Mouse (Mus musculus) liver, embryonic 15.5 days (tissue): ENCODE measurements around the gene Scd3. TPM values are rescaled to one million over a fixed set of nuclear protein-coding genes. Genes with fewer than 3 reads are reported as not detected.

Experiments
- ATAC-seq: fragments of 200-750 bp; cut with Nextera tagmentation; 2 replicates; pipeline ENCODE4 v1.8.0; 2017; ENCODE audit warnings: moderate number of reproducible peaks, mild to moderate bottlenecking, moderate library complexity; ENCODE audit not compliant: insufficient read depth
- H3K27ac ChIP-seq: fragments of 300-500 bp; sonication (generic); replicated peaks from 2 replicates; pipeline ENCODE4 v1.5.1; 2015; ENCODE audit warnings: mild to moderate bottlenecking, inconsistent platforms
- H3K27me3 ChIP-seq: fragments of 300-500 bp; sonication (generic); 2 replicates; pipeline ENCODE4 v1.6.1; 2015; ENCODE audit warnings: mild to moderate bottlenecking, inconsistent platforms
- H3K36me3 ChIP-seq: fragments of 300-500 bp; sonication (generic); replicated peaks from 2 replicates; pipeline ENCODE4 v1.6.1; 2015; ENCODE audit warnings: moderate library complexity, mild to moderate bottlenecking, inconsistent platforms
- H3K4me1 ChIP-seq: fragments of 300-500 bp; sonication (generic); replicated peaks from 2 replicates; pipeline ENCODE4 v1.6.1; 2015; ENCODE audit warnings: inconsistent platforms
- H3K4me2 ChIP-seq: fragments of 300-500 bp; sonication (generic); 2 replicates; pipeline ENCODE4 v1.6.1; 2015; ENCODE audit warnings: moderate library complexity, mild to moderate bottlenecking, inconsistent platforms
- H3K4me3 ChIP-seq: fragments of 300-500 bp; sonication (generic); replicated peaks from 2 replicates; pipeline ENCODE4 v1.5.1; 2015; ENCODE audit warnings: mild to moderate bottlenecking, inconsistent platforms
- H3K9ac ChIP-seq: fragments of 300-500 bp; sonication (generic); 2 replicates; pipeline ENCODE4 v1.6.1; 2015; ENCODE audit warnings: moderate library complexity, mild to moderate bottlenecking, inconsistent platforms
- H3K9me3 ChIP-seq: fragments of 300-500 bp; sonication (generic); replicated peaks from 2 replicates; pipeline ENCODE4 v1.6.1; 2016; ENCODE audit warnings: inconsistent platforms
- WGBS: fragments of 180-500 bp; shearing (Covaris S2); methylation state at CpG from one replicate; pipeline ENCODE4 v1.1.7; 2015; ENCODE audit warnings: mixed read lengths; ENCODE audit not compliant: insufficient replicate concordance; 5-methylcytosine and 5-hydroxymethylcytosine counted together
- polyA plus RNA-seq: library from polyadenylated mRNA; unstranded; fragments of >200 nt; fragmentation: Nextera tagmentation; extraction: Ambion mirVana; gene quantifications from 2 replicates; pipeline ENCODE4 v1.2.1, GENCODE M21; 2015

Gene Scd3
- not detected in 2 replicates for polyA plus RNA-seq

DNA sequence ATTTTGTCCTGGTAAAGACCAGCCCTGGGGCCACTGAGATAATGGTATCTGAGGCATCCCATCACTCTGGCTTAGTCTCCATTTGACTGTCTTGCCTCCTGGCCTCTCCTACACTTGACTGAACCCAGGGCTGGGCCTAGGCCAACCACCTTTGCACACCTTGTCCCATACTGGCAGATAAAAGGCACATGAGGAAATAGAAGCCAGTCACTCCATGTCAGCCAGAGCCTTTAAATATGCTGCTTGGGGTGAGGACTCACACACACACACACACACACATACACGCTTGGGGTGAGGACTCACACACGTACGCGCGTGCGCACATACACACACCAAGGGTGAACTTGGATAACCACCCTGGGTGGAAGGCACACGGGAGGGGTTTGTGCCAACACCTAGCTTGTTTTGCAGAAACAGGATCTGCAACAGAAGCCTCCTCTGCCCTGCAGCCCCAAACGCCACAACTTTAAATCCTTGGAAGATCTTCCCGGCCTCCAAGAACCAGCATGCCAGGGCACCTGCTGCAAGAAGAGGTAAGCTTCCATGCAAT, at the start of gene Scd3:
Gene Scd3, plus strand, starts transcription at position 255 of the 550 bp plus-strand sequence.
- Histone ChIP-seq H3K4me2 (no peak within 1 kb of the TSS), H3K36me3 (no peaks in the 10 kb centered on the region), H3K27ac (no peak within 1 kb of the TSS), H3K27me3 (no peaks in the 10 kb centered on the region), H3K4me3 (no peak within 1 kb of the TSS), H3K4me1 (no peaks in the 10 kb centered on the region), H3K9ac (no peak within 1 kb of the TSS), H3K9me3 (no peaks in the 10 kb centered on the region)
- no peak for ATAC-seq
- WGBS = 85% methylated on average over 9 of the region's 9 CpGs

DNA sequence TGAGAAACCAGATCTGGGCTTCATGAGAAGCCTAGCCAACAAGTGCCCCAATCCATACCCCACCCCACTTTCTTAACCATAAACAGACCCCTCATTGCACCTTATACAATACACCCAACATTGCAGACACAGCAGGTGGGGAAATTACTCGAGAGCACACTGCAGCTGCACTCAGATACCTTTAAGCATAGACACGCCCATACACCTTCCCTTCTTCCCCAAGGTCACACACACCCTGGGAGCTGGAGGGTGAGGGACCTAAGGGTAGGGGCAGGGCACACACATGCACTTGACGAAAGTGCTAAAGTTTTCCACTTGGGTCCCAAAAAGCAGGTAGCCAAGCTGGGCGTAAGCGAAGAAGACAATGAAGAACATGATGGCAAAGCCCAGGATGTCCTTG, 49.3 kb upstream of the Scd3 start:
- ATAC-seq = no peak
- no peak overlapping the region for H3K4me3 ChIP-seq
- H3K4me2 ChIP-seq = no peak overlapping the region
- H3K9me3 ChIP-seq = no peaks in the 10 kb centered on the region
- H3K36me3 ChIP-seq = no peaks in the 10 kb centered on the region
- no peak overlapping the region for H3K9ac ChIP-seq
- peaks cover 61% of the 10 kb centered on the region for H3K27me3 ChIP-seq
- no peaks in the 10 kb centered on the region for H3K4me1 ChIP-seq
- WGBS = 66% methylated on average over 5 of the region's 5 CpGs
- no peak overlapping the region for H3K27ac ChIP-seq

DNA sequence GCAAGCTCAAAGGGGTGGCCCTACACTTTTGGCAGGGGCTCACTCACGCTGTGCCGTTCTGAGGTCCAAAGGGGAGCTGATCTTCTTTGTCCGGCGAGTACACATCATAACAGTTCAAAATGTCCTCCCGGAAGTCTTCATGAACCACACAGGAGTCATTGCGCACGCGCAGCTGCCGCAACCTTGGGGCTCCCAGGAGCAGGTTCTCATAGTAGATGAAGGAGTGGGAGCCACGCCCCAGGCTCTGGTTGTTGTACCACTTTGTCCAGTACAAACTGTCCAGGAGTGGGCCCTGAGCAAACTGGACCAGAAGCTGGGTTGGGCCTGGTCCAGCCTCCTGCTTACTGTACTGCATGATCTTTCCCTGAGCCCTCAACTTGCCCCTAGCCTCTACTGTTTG, 46.1 kb upstream of the Scd3 start:
- Histone ChIP-seq H3K9ac (no peak overlapping the region), H3K27ac (no peak overlapping the region), H3K9me3 (no peaks in the 10 kb centered on the region), H3K27me3 (peaks cover 46% of the 10 kb centered on the region), H3K4me3 (no peak overlapping the region), H3K36me3 (no peaks in the 10 kb centered on the region), H3K4me1 (no peaks in the 10 kb centered on the region), H3K4me2 (no peak overlapping the region)
- ATAC-seq = no peak
- 74% methylated on average over 10 of the region's 10 CpGs for WGBS

DNA sequence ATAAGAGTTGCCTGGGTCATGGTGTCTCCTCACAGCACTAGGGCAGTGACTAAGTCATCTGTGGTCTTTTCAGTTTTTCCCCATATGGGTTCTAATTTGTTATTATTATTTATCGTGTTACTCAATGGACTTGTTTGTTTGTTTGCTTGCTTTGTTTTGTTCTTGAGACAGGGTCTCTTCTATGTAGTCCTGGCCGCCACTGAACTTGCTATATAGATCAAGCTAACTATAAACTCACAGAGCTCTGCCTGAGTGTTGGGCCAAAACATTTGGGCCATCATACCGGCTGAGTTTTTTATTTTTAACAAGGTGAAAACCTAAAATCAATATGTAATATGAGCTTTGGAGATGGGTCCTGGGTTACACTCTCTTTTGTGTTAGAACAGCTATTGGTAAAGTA, 43.7 kb upstream of the Scd3 start:
- Histone ChIP-seq H3K4me1 (no peaks in the 10 kb centered on the region), H3K9me3 (no peaks in the 10 kb centered on the region), H3K36me3 (no peaks in the 10 kb centered on the region), H3K4me3 (no peak overlapping the region), H3K9ac (no peak overlapping the region), H3K4me2 (no peak overlapping the region), H3K27me3 (peaks cover 29% of the 10 kb centered on the region), H3K27ac (no peak overlapping the region)
- WGBS = 52% methylated on average over 3 of the region's 3 CpGs
- no peak for ATAC-seq

DNA sequence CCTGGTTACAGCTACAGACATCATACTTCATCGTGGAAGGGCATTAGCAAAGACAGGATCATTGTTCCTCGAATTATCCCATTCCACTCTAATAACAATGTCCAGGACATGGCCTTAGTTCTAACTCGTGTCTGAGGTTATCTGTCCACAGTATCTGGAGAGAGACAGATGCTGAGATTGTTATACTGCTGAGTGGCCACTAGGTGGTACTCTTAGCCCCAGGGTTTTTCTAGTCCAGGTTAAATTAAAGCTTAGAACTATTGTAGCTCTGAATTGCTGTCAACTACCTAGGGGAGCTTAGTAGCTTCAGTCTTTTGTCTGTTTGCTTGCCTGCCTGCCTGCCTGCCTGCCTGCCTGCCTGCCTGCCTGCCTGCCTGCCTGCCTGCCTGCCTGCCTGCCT, 41.6 kb upstream of the Scd3 start:
- Histone ChIP-seq H3K27me3 (peaks cover 19% of the 10 kb centered on the region; the same call in 1 of the 2 replicates), H3K9me3 (no peaks in the 10 kb centered on the region), H3K4me2 (no peak overlapping the region), H3K36me3 (no peaks in the 10 kb centered on the region), H3K9ac (no peak overlapping the region), H3K4me1 (no peaks in the 10 kb centered on the region), H3K27ac (no peak overlapping the region), H3K4me3 (no peak overlapping the region)
- ATAC-seq = no peak
- 4% methylated on average over 3 of the region's 3 CpGs for WGBS

DNA sequence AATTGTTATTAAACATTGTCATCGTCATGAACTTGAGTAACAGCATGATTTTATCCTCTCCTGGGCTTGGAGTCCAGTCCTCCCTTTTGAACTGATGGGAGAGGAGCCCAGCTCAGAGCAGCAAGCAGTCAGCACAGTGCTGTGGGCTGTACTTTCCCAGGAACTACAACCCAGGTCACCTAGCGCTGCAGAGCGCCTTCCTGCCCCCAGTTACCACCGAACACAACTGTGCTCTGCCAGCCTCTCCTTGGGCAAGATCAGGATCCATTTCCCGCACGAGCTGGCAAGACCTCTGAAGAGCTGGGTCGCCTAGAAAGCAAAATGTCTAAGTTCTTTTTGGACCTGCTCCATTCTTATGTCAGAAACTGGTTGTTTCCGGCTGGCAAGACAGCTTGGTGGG, 28.2 kb upstream of the Scd3 start:
- no peak overlapping the region for H3K9ac ChIP-seq
- WGBS = 51% methylated on average over 8 of the region's 8 CpGs
- no peaks in the 10 kb centered on the region for H3K36me3 ChIP-seq
- no peak overlapping the region for H3K4me2 ChIP-seq
- H3K4me1 ChIP-seq = no peaks in the 10 kb centered on the region
- no peaks in the 10 kb centered on the region for H3K27me3 ChIP-seq
- H3K27ac ChIP-seq = no peak overlapping the region
- no peak for ATAC-seq
- H3K4me3 ChIP-seq = no peak overlapping the region
- no peaks in the 10 kb centered on the region for H3K9me3 ChIP-seq

DNA sequence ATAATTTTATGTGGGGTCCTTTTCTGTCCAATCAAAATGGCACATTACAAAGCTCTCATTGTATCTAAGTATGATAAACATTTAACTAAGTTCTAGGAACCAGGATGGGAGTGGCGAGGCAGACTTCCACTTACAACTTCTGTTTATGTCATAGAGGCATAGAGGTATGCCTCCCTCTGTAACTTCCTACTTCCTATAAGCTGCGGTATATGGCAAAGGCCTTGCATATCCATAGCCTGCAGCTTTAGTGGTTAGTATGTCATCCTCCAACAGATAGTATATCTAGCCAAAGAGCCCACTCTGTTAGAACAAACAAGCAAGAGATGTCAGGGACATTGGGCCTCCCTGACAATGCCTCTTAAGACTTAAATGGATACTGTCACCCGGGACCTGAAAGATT, 26.3 kb upstream of the Scd3 start:
- Histone ChIP-seq H3K4me2 (no peak overlapping the region), H3K36me3 (no peaks in the 10 kb centered on the region), H3K4me3 (no peak overlapping the region), H3K27me3 (no peaks in the 10 kb centered on the region), H3K9me3 (no peaks in the 10 kb centered on the region), H3K9ac (no peak overlapping the region), H3K27ac (no peak overlapping the region), H3K4me1 (no peaks in the 10 kb centered on the region)
- 51% methylated on average over 3 of the region's 3 CpGs for WGBS
- ATAC-seq = no peak

DNA sequence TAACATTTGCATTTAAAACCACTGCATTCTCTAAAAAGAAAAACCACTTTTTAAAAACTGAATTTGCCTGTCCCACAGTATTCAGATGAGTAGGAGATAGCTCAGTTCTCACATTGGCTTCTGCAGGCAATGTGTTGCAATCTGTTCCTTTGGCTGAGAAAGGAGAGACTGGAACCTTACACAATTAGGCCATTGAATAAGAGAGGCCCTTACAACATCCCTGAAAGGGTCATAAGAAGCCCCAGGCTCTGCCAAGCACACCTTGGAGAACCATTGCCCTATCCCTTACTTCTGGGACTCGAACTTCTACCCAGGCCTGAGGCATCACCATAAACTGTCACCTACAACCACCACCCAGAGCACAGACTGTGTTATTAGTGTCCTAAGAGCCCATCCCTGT, 22.6 kb upstream of the Scd3 start:
- no peak overlapping the region for H3K9ac ChIP-seq
- H3K4me3 ChIP-seq = no peak overlapping the region
- H3K4me2 ChIP-seq = no peak overlapping the region
- no peaks in the 10 kb centered on the region for H3K27me3 ChIP-seq
- H3K9me3 ChIP-seq = no peaks in the 10 kb centered on the region
- no peaks in the 10 kb centered on the region for H3K4me1 ChIP-seq
- ATAC-seq = no peak
- H3K27ac ChIP-seq = no peak overlapping the region
- no peaks in the 10 kb centered on the region for H3K36me3 ChIP-seq
- WGBS = 46% methylated on average over 1 of the region's 1 CpGs

DNA sequence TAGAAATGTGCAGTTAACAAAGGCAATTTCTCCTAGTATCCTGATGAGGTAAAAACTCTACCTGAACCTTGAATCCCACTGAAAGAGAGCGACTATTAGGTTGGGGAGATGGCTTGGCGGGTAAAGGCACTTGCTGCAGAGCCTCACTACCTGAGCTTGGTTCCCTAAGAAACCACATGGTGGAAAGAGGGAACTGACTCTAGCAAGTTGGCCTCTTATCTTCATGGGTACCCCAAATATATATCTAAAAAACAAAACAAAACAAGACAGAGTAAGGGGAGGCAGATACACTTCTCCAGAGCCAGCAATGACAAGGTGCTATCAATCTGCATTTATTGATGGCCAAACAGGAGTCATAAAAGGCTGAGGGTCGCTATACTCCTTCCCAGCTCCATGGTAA, 19.1 kb upstream of the Scd3 start:
- no peak for ATAC-seq
- Histone ChIP-seq H3K4me3 (no peak overlapping the region), H3K27me3 (no peaks in the 10 kb centered on the region), H3K4me2 (no peak overlapping the region), H3K27ac (no peak overlapping the region), H3K36me3 (no peaks in the 10 kb centered on the region), H3K9ac (no peak overlapping the region), H3K9me3 (no peaks in the 10 kb centered on the region), H3K4me1 (no peaks in the 10 kb centered on the region)
- 44% methylated on average over 3 of the region's 3 CpGs for WGBS

DNA sequence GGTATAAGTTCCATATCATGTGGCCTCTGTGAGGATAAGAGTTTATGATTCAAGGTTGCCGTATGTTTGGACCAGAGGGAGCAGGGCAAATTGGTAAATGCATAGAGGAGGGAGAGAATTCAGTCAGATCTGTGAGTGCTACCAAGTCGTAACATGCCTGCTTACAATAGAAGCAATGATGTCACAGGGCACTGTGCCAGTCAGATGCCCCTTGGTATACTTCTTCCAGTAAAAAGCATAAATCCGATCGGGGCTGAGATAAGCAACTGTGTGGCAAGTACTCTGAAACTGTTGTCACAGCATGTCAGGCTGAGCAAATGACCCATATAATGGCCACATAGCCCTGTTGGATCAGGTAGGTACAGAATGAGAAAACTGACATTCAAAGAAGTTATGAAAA, 14.0 kb upstream of the Scd3 start:
- Histone ChIP-seq H3K9me3 (no peaks in the 10 kb centered on the region), H3K27ac (no peak overlapping the region), H3K27me3 (peaks cover 17% of the 10 kb centered on the region; the same call in 1 of the 2 replicates), H3K4me1 (no peaks in the 10 kb centered on the region), H3K9ac (no peak overlapping the region), H3K4me3 (no peak overlapping the region), H3K36me3 (no peaks in the 10 kb centered on the region), H3K4me2 (no peak overlapping the region)
- ATAC-seq = no peak
- 65% methylated on average over 4 of the region's 4 CpGs for WGBS

DNA sequence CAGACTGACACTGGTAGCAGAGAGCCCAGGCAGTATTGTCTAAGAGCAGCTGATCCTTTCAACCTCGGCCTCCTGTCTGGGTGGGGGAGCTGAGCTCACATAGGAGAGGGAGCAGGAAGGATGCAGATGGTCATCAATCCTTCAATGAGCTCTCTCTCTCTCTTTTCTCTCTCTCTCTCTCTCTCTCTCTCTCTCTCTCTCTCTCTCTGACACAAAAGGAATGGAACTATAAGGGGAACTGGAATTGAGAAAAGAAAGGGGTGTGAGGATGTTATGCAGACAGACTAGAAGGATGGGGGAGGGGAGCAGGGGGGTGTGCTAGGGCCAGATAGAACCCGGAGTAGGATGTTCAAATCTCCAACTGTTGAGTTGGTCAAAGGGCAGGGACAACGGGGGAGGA, 10.7 kb upstream of the Scd3 start, which contains the start of gene Pkd2l1:
Gene Pkd2l1, minus strand, starts transcription at position 101 of the 400 bp plus-strand sequence.
- H3K4me1 ChIP-seq = no peaks in the 10 kb centered on the region
- no peaks in the 10 kb centered on the region for H3K9me3 ChIP-seq
- no peak for ATAC-seq
- WGBS = 14% methylated on average over 3 of the region's 3 CpGs
- no peak within 1 kb of the TSS for H3K9ac ChIP-seq
- H3K4me2 ChIP-seq = no peak within 1 kb of the TSS
- peaks cover 17% of the 10 kb centered on the region; the same call in 1 of the 2 replicates for H3K27me3 ChIP-seq
- no peaks in the 10 kb centered on the region for H3K36me3 ChIP-seq
- no peak within 1 kb of the TSS for H3K27ac ChIP-seq
- H3K4me3 ChIP-seq = no peak within 1 kb of the TSS

DNA sequence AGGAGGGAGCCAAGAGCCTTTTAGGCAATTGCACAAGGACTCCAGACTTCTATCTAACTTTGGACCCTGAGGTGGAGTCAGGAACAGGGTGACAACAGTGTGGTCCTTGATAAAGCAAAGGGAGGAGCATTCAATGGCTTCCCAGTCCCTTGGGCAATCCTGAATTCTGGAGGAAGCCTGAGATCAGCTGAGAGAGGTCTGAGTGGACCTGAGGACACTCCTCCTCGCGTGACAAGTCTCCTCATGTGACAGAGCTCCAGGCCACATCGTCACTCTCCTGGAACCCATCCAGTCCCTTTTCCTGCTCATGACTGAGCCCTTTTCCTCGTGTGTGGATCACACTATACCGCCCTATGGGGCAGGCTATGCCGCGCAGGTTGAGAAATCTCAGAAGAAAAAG, 9.2 kb upstream of the Scd3 start:
- 67% methylated on average over 7 of the region's 7 CpGs for WGBS
- Histone ChIP-seq H3K36me3 (no peaks in the 10 kb centered on the region), H3K27ac (no peak overlapping the region), H3K9ac (no peak overlapping the region), H3K4me2 (no peak overlapping the region), H3K4me3 (no peak overlapping the region), H3K4me1 (no peaks in the 10 kb centered on the region), H3K9me3 (no peaks in the 10 kb centered on the region), H3K27me3 (peaks cover 17% of the 10 kb centered on the region; the same call in 1 of the 2 replicates)
- no peak for ATAC-seq
